Mouse (Mus musculus) hindbrain, embryonic 12.5 days (tissue): ENCODE data around the gene Gpc2. TPM values are rescaled to one million over a fixed set of nuclear protein-coding genes. Genes with fewer than 3 reads are reported as not detected.
A peak's percentile ranks its signal among the peaks of the same experiment; 100 is the strongest.

Source experiments
- ATAC-seq: fragments of 200-750 bp; cut with Nextera tagmentation; 2 replicates; pipeline ENCODE4 v1.8.0; 2017; ENCODE audit warnings: moderate TSS enrichment; ENCODE audit not compliant: low FRiP score
- H3K27ac ChIP-seq: fragments of 300-500 bp; sonication (generic); 2 replicates; pipeline ENCODE4 v1.5.1; 2016; ENCODE audit warnings: mild to moderate bottlenecking
- H3K27me3 ChIP-seq: fragments of 300-500 bp; sonication (generic); 2 replicates; pipeline ENCODE4 v1.6.1; 2016; ENCODE audit warnings: mild to moderate bottlenecking
- H3K36me3 ChIP-seq: fragments of 300-500 bp; sonication (generic); 2 replicates; pipeline ENCODE4 v1.6.1; 2016; ENCODE audit warnings: mild to moderate bottlenecking
- H3K4me1 ChIP-seq: fragments of 300-500 bp; sonication (generic); 2 replicates; pipeline ENCODE4 v1.6.1; 2016
- H3K4me2 ChIP-seq: fragments of 300-500 bp; sonication (generic); replicated peaks from 2 replicates; pipeline ENCODE4 v1.6.1; 2016; ENCODE audit warnings: mild to moderate bottlenecking
- H3K4me3 ChIP-seq: fragments of 300-500 bp; sonication (generic); 2 replicates; pipeline ENCODE4 v1.5.1; 2016; ENCODE audit warnings: mild to moderate bottlenecking
- H3K9ac ChIP-seq: fragments of 300-500 bp; sonication (generic); 2 replicates; pipeline ENCODE4 v1.6.1; 2016; ENCODE audit warnings: mild to moderate bottlenecking, moderate library complexity
- H3K9me3 ChIP-seq: fragments of 300-500 bp; sonication (generic); replicated peaks from 2 replicates; pipeline ENCODE4 v1.6.1; 2016; ENCODE audit warnings: mild to moderate bottlenecking
- WGBS: fragments of 180-500 bp; shearing (Covaris S2); methylation state at CpG from one replicate; pipeline ENCODE4 v1.1.7; 2016; 5-methylcytosine and 5-hydroxymethylcytosine counted together
- polyA plus RNA-seq: library from polyadenylated mRNA; unstranded; fragments of >200 nt; fragmentation: Nextera tagmentation; extraction: Ambion mirVana; gene quantifications from 2 replicates; pipeline ENCODE4 v1.2.1, GENCODE M21; 2016

Gene Gpc2
- polyA plus RNA-seq, 1 experiment from 2014 or later = 164 TPM

GRCm38 (mm10) chr5:138258993-138259392 lies 20.8 kb downstream of the Gpc2 start:
- H3K4me3 ChIP-seq = no peak overlapping the region
- H3K27me3 ChIP-seq = no peaks in the 10 kb centered on the region
- H3K27ac ChIP-seq = no peak overlapping the region
- H3K9me3 ChIP-seq = no peaks in the 10 kb centered on the region
- no peak overlapping the region for H3K4me2 ChIP-seq
- H3K4me1 ChIP-seq = peaks cover 31% of the 10 kb centered on the region
- ATAC-seq = no peak
- no peak overlapping the region for H3K9ac ChIP-seq
- WGBS = 77% methylated on average over 7 of the region's 7 CpGs
- peaks cover 40% of the 10 kb centered on the region for H3K36me3 ChIP-seq

- peaks cover 31% of the 10 kb centered on the region for H3K4me1 ChIP-seq
Measured at GRCm38 (mm10) chr5:138258542-138258941, 21.3 kb downstream of the Gpc2 start.

GRCm38 (mm10) chr5:138258078-138258477 lies 21.7 kb downstream of the Gpc2 start:
- Histone ChIP-seq H3K36me3 (peaks cover 40% of the 10 kb centered on the region), H3K27ac (no peak overlapping the region), H3K4me1 (peaks cover 27% of the 10 kb centered on the region), H3K4me2 (no peak overlapping the region), H3K4me3 (no peak overlapping the region), H3K27me3 (no peaks in the 10 kb centered on the region), H3K9me3 (no peaks in the 10 kb centered on the region), H3K9ac (no peak overlapping the region)
- no peak for ATAC-seq
- 86% methylated on average over 3 of the region's 3 CpGs for WGBS

More at GRCm38 (mm10) chr5:138258542-138258941, 21.3 kb downstream of the Gpc2 start:
- Histone ChIP-seq H3K36me3 (peaks cover 40% of the 10 kb centered on the region), H3K9ac (no peak overlapping the region), H3K4me3 (no peak overlapping the region), H3K27ac (no peak overlapping the region), H3K9me3 (no peaks in the 10 kb centered on the region), H3K4me2 (no peak overlapping the region), H3K27me3 (no peaks in the 10 kb centered on the region)
- ATAC-seq = no peak
- WGBS = 86% methylated on average over 6 of the region's 6 CpGs

GRCm38 (mm10) chr5:138257585-138257978 lies 22.2 kb downstream of the Gpc2 start:
- Histone ChIP-seq H3K27me3 (no peaks in the 10 kb centered on the region), H3K9ac (no peak overlapping the region), H3K27ac (no peak overlapping the region), H3K36me3 (peaks cover 40% of the 10 kb centered on the region), H3K4me3 (no peak overlapping the region), H3K4me2 (no peak overlapping the region), H3K4me1 (peaks cover 22% of the 10 kb centered on the region), H3K9me3 (no peaks in the 10 kb centered on the region)
- 94% methylated on average over 4 of the region's 4 CpGs for WGBS
- ATAC-seq = no peak

- Histone ChIP-seq H3K4me3 (no peak overlapping the region), H3K9ac (no peak overlapping the region), H3K4me2 (no peak overlapping the region), H3K27ac (no peak overlapping the region), H3K9me3 (no peaks in the 10 kb centered on the region), H3K27me3 (no peaks in the 10 kb centered on the region), H3K4me1 (peaks cover 17% of the 10 kb centered on the region), H3K36me3 (peaks cover 40% of the 10 kb centered on the region)
- WGBS = 90% methylated on average over 10 of the region's 10 CpGs
- no peak for ATAC-seq
Measured at GRCm38 (mm10) chr5:138256966-138257584, 22.7 kb downstream of the Gpc2 start.

- Histone ChIP-seq H3K27me3 (no peaks in the 10 kb centered on the region), H3K4me1 (peaks cover 14% of the 10 kb centered on the region), H3K36me3 (peaks cover 31% of the 10 kb centered on the region), H3K9me3 (no peaks in the 10 kb centered on the region), H3K9ac (peak overlapping the region; percentile 75), H3K27ac (peak overlapping the region; percentile 79), H3K4me2 (peak overlapping the region; percentile 79), H3K4me3 (peak overlapping the region; percentile 67)
- 20% methylated on average over 7 of the region's 7 CpGs for WGBS
- no peak; the same call in 1 of the 2 replicates for ATAC-seq
Measured at GRCm38 (mm10) chr5:138256094-138256467, 23.7 kb downstream of the Gpc2 start.

GRCm38 (mm10) chr5:138255353-138256093 lies 24.3 kb downstream of the Gpc2 start, which contains the start of gene Lamtor4:
TSS of gene Lamtor4 (plus strand) at chr5:138255482.
- peak within 1 kb of the TSS; percentile 75 for H3K9ac ChIP-seq
- peaks cover 14% of the 10 kb centered on the region for H3K4me1 ChIP-seq
- WGBS = under 1% methylated on average over 38 of the region's 38 CpGs
- H3K27ac ChIP-seq = peak within 1 kb of the TSS; percentile 79
- no peaks in the 10 kb centered on the region for H3K9me3 ChIP-seq
- peak; percentile 99 for ATAC-seq
- peak within 1 kb of the TSS; percentile 79 for H3K4me2 ChIP-seq
- H3K4me3 ChIP-seq = peak within 1 kb of the TSS; percentile 67
- no peaks in the 10 kb centered on the region for H3K27me3 ChIP-seq
- H3K36me3 ChIP-seq = peaks cover 25% of the 10 kb centered on the region

- no peak overlapping the region for H3K4me3 ChIP-seq
- no peaks in the 10 kb centered on the region for H3K27me3 ChIP-seq
- 82% methylated on average over 3 of the region's 3 CpGs for WGBS
- peaks cover 2% of the 10 kb centered on the region; the same call in 1 of the 2 replicates for H3K36me3 ChIP-seq
- no peak overlapping the region for H3K9ac ChIP-seq
- H3K4me2 ChIP-seq = no peak overlapping the region
- H3K4me1 ChIP-seq = peaks cover 12% of the 10 kb centered on the region
- no peaks in the 10 kb centered on the region for H3K9me3 ChIP-seq
- no peak for ATAC-seq
- H3K27ac ChIP-seq = no peak overlapping the region
Measured at GRCm38 (mm10) chr5:138253061-138253460, 26.7 kb downstream of the Gpc2 start.

- Histone ChIP-seq H3K27ac (no peak overlapping the region), H3K36me3 (no peaks in the 10 kb centered on the region), H3K4me1 (peaks cover 8% of the 10 kb centered on the region), H3K27me3 (no peaks in the 10 kb centered on the region), H3K9ac (no peak overlapping the region), H3K4me3 (no peak overlapping the region), H3K9me3 (no peaks in the 10 kb centered on the region), H3K4me2 (no peak overlapping the region)
- no peak for ATAC-seq
- WGBS = 82% methylated on average over 12 of the region's 12 CpGs
Measured at GRCm38 (mm10) chr5:138251144-138251543, 28.7 kb downstream of the Gpc2 start.

GRCm38 (mm10) chr5:138241511-138241910 lies 38.3 kb downstream of the Gpc2 start:
- Histone ChIP-seq H3K4me1 (no peaks in the 10 kb centered on the region), H3K27ac (no peak overlapping the region), H3K9ac (no peak overlapping the region), H3K4me3 (no peak overlapping the region), H3K36me3 (no peaks in the 10 kb centered on the region), H3K4me2 (no peak overlapping the region), H3K27me3 (no peaks in the 10 kb centered on the region), H3K9me3 (no peaks in the 10 kb centered on the region)
- 39% methylated on average over 2 of the region's 2 CpGs for WGBS
- no peak for ATAC-seq

- H3K4me3 ChIP-seq = no peak overlapping the region
- H3K4me2 ChIP-seq = no peak overlapping the region
- no peaks in the 10 kb centered on the region for H3K36me3 ChIP-seq
- ATAC-seq = no peak
- H3K9ac ChIP-seq = no peak overlapping the region
- H3K4me1 ChIP-seq = no peaks in the 10 kb centered on the region
- no peak overlapping the region for H3K27ac ChIP-seq
- H3K9me3 ChIP-seq = no peaks in the 10 kb centered on the region
- no peaks in the 10 kb centered on the region for H3K27me3 ChIP-seq
Measured at GRCm38 (mm10) chr5:138234224-138234623, 45.6 kb downstream of the Gpc2 start.

- ATAC-seq = no peak
- no peaks in the 10 kb centered on the region for H3K4me1 ChIP-seq
- WGBS = 86% methylated on average over 2 of the region's 2 CpGs
- no peak overlapping the region for H3K9ac ChIP-seq
- H3K9me3 ChIP-seq = no peaks in the 10 kb centered on the region
- H3K36me3 ChIP-seq = no peaks in the 10 kb centered on the region
- H3K4me2 ChIP-seq = no peak overlapping the region
- H3K27me3 ChIP-seq = no peaks in the 10 kb centered on the region
- no peak overlapping the region for H3K27ac ChIP-seq
- no peak overlapping the region for H3K4me3 ChIP-seq
Measured at GRCm38 (mm10) chr5:138233778-138234177, 46.0 kb downstream of the Gpc2 start.

- Histone ChIP-seq H3K4me3 (no peak overlapping the region), H3K4me2 (no peak overlapping the region), H3K9me3 (no peaks in the 10 kb centered on the region), H3K4me1 (no peaks in the 10 kb centered on the region), H3K27me3 (no peaks in the 10 kb centered on the region), H3K9ac (no peak overlapping the region), H3K36me3 (no peaks in the 10 kb centered on the region), H3K27ac (no peak overlapping the region)
- no peak for ATAC-seq
- 88% methylated on average over 3 of the region's 3 CpGs for WGBS
Measured at GRCm38 (mm10) chr5:138229511-138229910, 50.3 kb downstream of the Gpc2 start.
